Mouse (Mus musculus) heart, embryonic 16.5 days (tissue): ENCODE results near the gene Ap2a2. TPM values are rescaled to one million over a fixed set of nuclear protein-coding genes. Genes with fewer than 3 reads are reported as not detected.

Experiments used
- ATAC-seq: fragments of 200-750 bp; cut with Nextera tagmentation; replicated peaks from 2 replicates; pipeline ENCODE4 v1.8.0; 2017; ENCODE audit warnings: moderate number of reproducible peaks; ENCODE audit not compliant: insufficient read depth, low FRiP score; ENCODE audit errors: extremely low read depth
- H3K27ac ChIP-seq: fragments of 300-500 bp; sonication (generic); 2 replicates; pipeline ENCODE4 v1.5.1; 2014; ENCODE audit warnings: mild to moderate bottlenecking, low read length, control low read depth, moderate library complexity
- H3K27me3 ChIP-seq: fragments of 300-500 bp; sonication (generic); 2 replicates; pipeline ENCODE4 v1.6.1; 2014; ENCODE audit warnings: low read length, mixed read lengths; ENCODE audit not compliant: control insufficient read depth, insufficient read depth
- H3K36me3 ChIP-seq: fragments of 300-500 bp; sonication (generic); 2 replicates; pipeline ENCODE4 v1.6.1; 2014; ENCODE audit not compliant: control insufficient read depth, insufficient read depth
- H3K4me1 ChIP-seq: fragments of 300-500 bp; sonication (generic); 2 replicates; pipeline ENCODE4 v1.6.1; 2014; ENCODE audit warnings: low read length, mixed read lengths; ENCODE audit not compliant: control insufficient read depth, insufficient read depth
- H3K4me2 ChIP-seq: fragments of 300-500 bp; sonication (generic); 2 replicates; pipeline ENCODE4 v1.6.1; 2014; ENCODE audit warnings: low read depth, mild to moderate bottlenecking, control low read depth, low read length
- H3K4me3 ChIP-seq: fragments of 300-500 bp; sonication (generic); 2 replicates; pipeline ENCODE4 v1.5.1; 2014; ENCODE audit warnings: mild to moderate bottlenecking, control low read depth, low read length
- H3K9ac ChIP-seq: fragments of 300-500 bp; sonication (generic); 2 replicates; pipeline ENCODE4 v1.6.1; 2014; ENCODE audit warnings: low read length, control low read depth
- H3K9me3 ChIP-seq: fragments of 300-500 bp; sonication (generic); replicated peaks from 2 replicates; pipeline ENCODE4 v1.6.1; 2016; ENCODE audit warnings: low read length; ENCODE audit not compliant: control insufficient read depth
- WGBS: fragments of 180-500 bp; shearing (Covaris S2); extraction: QIAGEN DNeasy Blood & Tissue Kit; methylation state at CpG from one replicate; pipeline ENCODE4 v1.1.7; 2014; 5-methylcytosine and 5-hydroxymethylcytosine counted together
- polyA plus RNA-seq: library from polyadenylated mRNA; unstranded; fragments of >200 nt; fragmentation: Nextera tagmentation; extraction: Ambion mirVana; gene quantifications from 2 replicates; pipeline ENCODE4 v1.2.1, GENCODE M21; 2015

Ap2a2 gene
- polyA plus RNA-seq, 1 experiment from 2014 or later = 54.9 TPM

GRCm38 (mm10) chr7:141535570-141535969, 26.4 kb upstream of the Ap2a2 start:
- WGBS = 60% methylated on average over 1 of the region's 1 CpGs
- no peaks in the 10 kb centered on the region for H3K27me3 ChIP-seq
- no peak for ATAC-seq
- peaks cover 4% of the 10 kb centered on the region; the same call in 1 of the 2 replicates for H3K36me3 ChIP-seq
- no peak overlapping the region for H3K4me3 ChIP-seq
- no peak overlapping the region for H3K9ac ChIP-seq
- no peaks in the 10 kb centered on the region for H3K9me3 ChIP-seq
- H3K4me1 ChIP-seq = peaks cover 16% of the 10 kb centered on the region
- H3K4me2 ChIP-seq = no peak overlapping the region
- H3K27ac ChIP-seq = no peak overlapping the region

GRCm38 (mm10) chr7:141538852-141539555, 23.0 kb upstream of the Ap2a2 start:
- peak; percentile 10; the same call in 1 of the 2 replicates for ATAC-seq
- H3K36me3 ChIP-seq = no peaks in the 10 kb centered on the region
- H3K4me2 ChIP-seq = peak overlapping the region; percentile 92
- no peaks in the 10 kb centered on the region for H3K9me3 ChIP-seq
- H3K27me3 ChIP-seq = no peaks in the 10 kb centered on the region
- H3K9ac ChIP-seq = peak overlapping the region; percentile 78
- H3K27ac ChIP-seq = peak overlapping the region; percentile 85
- H3K4me3 ChIP-seq = peak overlapping the region; percentile 80
- WGBS = 11% methylated on average over 18 of the region's 18 CpGs
- peaks cover 16% of the 10 kb centered on the region for H3K4me1 ChIP-seq

GRCm38 (mm10) chr7:141539556-141540311, 22.2 kb upstream of the Ap2a2 start, which contains the start of gene Chid1:
Gene Chid1 (minus strand): TSS chr7:141539857.
- Histone ChIP-seq H3K4me2 (peak within 1 kb of the TSS; percentile 92), H3K27ac (peak within 1 kb of the TSS; percentile 85), H3K4me3 (peak within 1 kb of the TSS; percentile 80), H3K4me1 (peaks cover 21% of the 10 kb centered on the region), H3K27me3 (no peaks in the 10 kb centered on the region), H3K36me3 (no peaks in the 10 kb centered on the region), H3K9ac (peak within 1 kb of the TSS; percentile 78), H3K9me3 (no peaks in the 10 kb centered on the region)
- under 1% methylated on average over 46 of the region's 46 CpGs for WGBS
- ATAC-seq = peak; percentile 95

GRCm38 (mm10) chr7:141540312-141541081, 21.5 kb upstream of the Ap2a2 start:
- no peaks in the 10 kb centered on the region for H3K9me3 ChIP-seq
- 50% methylated on average over 13 of the region's 13 CpGs for WGBS
- H3K4me3 ChIP-seq = peak overlapping the region; percentile 80
- peaks cover 22% of the 10 kb centered on the region for H3K4me1 ChIP-seq
- H3K27ac ChIP-seq = peak overlapping the region; percentile 34
- 0 out of 2 replicates have a peak, but pooled peaks have one; percentile 4 for ATAC-seq
- H3K9ac ChIP-seq = peak overlapping the region; percentile 78
- H3K36me3 ChIP-seq = no peaks in the 10 kb centered on the region
- peak overlapping the region; percentile 92 for H3K4me2 ChIP-seq
- H3K27me3 ChIP-seq = no peaks in the 10 kb centered on the region

- H3K9ac ChIP-seq = no peak overlapping the region
- no peak overlapping the region for H3K4me3 ChIP-seq
- no peak overlapping the region for H3K4me2 ChIP-seq
- peaks cover 22% of the 10 kb centered on the region for H3K4me1 ChIP-seq
- no peaks in the 10 kb centered on the region for H3K9me3 ChIP-seq
- no peaks in the 10 kb centered on the region for H3K27me3 ChIP-seq
- H3K36me3 ChIP-seq = no peaks in the 10 kb centered on the region
- no peak for ATAC-seq
- no peak overlapping the region for H3K27ac ChIP-seq
- 80% methylated on average over 4 of the region's 4 CpGs for WGBS
Measured at GRCm38 (mm10) chr7:141541681-141542080, 20.3 kb upstream of the Ap2a2 start.

- Histone ChIP-seq H3K27me3 (no peaks in the 10 kb centered on the region), H3K27ac (no peak overlapping the region), H3K9ac (no peak overlapping the region), H3K9me3 (no peaks in the 10 kb centered on the region), H3K36me3 (no peaks in the 10 kb centered on the region), H3K4me3 (no peak overlapping the region), H3K4me2 (no peak overlapping the region), H3K4me1 (peaks cover 22% of the 10 kb centered on the region)
- WGBS = 82% methylated on average over 2 of the region's 2 CpGs
- no peak for ATAC-seq
Measured at GRCm38 (mm10) chr7:141542588-141542987, 19.4 kb upstream of the Ap2a2 start.

GRCm38 (mm10) chr7:141544654-141545053, 17.3 kb upstream of the Ap2a2 start:
- no peaks in the 10 kb centered on the region for H3K36me3 ChIP-seq
- H3K9me3 ChIP-seq = no peaks in the 10 kb centered on the region
- WGBS = 37% methylated on average over 4 of the region's 4 CpGs
- no peak overlapping the region for H3K4me2 ChIP-seq
- H3K27me3 ChIP-seq = no peaks in the 10 kb centered on the region
- H3K9ac ChIP-seq = no peak overlapping the region
- no peak overlapping the region for H3K4me3 ChIP-seq
- ATAC-seq = 0 out of 2 replicates have a peak, but pooled peaks have one; percentile 16
- peak overlapping the region; percentile 10; the same call in 1 of the 2 replicates for H3K27ac ChIP-seq
- H3K4me1 ChIP-seq = peaks cover 13% of the 10 kb centered on the region

- Histone ChIP-seq H3K4me2 (no peak overlapping the region), H3K27me3 (no peaks in the 10 kb centered on the region), H3K27ac (no peak overlapping the region), H3K36me3 (no peaks in the 10 kb centered on the region), H3K4me3 (no peak overlapping the region), H3K9me3 (no peaks in the 10 kb centered on the region), H3K9ac (no peak overlapping the region), H3K4me1 (peaks cover 3% of the 10 kb centered on the region)
- no peak for ATAC-seq
- 85% methylated on average over 3 of the region's 3 CpGs for WGBS
Measured at GRCm38 (mm10) chr7:141549432-141550061, 12.4 kb upstream of the Ap2a2 start.
